Mouse (Mus musculus): Measurements from ENCODE around the gene Ckap2.

Ckap2 gene

DNA sequence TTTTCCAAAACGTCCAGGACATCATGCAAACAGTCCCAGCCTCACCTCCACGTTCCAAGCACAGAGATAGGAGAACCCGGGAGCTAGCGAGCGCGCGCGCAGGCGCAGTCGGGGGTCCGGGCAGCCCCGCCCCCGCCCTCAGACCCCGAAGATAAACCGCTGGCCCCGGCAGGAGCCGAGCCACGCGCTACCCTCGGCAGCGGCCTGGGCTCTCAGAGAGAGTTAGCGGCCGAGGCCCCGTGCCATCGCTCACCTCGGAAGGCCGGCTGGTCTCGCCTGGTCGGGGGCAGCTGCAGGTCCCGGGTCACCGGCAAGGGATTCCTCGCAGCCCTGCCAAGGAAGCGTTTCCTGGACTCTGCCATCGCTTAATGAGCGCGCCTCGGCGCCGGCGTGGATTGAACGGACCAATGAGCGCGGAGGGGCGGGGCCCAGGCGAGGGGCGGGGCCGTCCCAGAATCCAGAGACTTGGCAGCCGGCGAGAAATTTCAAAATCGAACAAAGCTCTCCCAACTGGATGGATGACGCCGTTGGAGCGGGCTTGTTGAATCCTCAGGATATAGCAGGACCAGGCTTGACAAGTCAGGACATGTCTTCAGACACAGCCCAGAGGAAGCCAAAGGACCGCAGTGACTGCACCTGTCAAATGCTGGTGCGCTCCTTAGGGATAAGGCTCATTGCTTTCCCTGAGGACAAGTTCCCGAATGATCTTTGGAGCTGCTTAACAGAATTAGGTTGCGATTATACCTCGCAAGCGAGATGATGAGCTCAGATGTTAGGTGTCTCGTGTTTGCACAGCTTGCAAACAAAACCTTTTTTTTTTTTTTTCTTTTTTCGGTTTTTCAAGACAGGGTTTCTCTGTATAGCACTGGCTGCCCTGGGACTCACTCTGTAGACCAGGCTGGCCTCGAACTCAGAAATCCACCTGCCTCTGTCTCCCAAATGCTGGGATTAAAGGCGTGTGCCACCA is at the start of gene Ckap2:
Gene Ckap2, minus strand, starts transcription at position 389 of the 967 bp plus-strand sequence.
- DNase-seq (ENCODE audit: low spot score in 2 of 2): peak; percentile 90 to 95

DNA sequence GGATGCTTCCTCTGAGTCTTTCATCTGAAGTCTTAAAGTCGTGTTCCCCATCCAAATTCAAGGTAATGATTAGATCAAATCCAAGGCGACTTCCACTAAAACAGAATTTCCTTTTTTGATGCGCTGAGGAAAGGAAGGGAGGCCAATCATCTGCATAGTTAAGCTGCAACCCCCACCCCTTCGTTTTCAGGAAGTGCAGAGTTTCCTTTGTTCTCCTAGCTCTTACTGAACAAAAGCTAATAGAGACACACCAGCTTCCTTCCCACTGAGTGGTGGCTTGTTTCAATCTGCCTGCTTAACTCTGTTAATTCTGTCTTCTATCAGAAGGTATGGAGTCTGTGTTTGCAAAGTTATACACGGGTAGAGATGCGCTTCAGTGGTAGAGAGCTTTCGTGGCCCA is 43.0 kb upstream of the Ckap2 start:
- no peak for DNase-seq (ENCODE audit: low spot score in 2 of 2)

DNA sequence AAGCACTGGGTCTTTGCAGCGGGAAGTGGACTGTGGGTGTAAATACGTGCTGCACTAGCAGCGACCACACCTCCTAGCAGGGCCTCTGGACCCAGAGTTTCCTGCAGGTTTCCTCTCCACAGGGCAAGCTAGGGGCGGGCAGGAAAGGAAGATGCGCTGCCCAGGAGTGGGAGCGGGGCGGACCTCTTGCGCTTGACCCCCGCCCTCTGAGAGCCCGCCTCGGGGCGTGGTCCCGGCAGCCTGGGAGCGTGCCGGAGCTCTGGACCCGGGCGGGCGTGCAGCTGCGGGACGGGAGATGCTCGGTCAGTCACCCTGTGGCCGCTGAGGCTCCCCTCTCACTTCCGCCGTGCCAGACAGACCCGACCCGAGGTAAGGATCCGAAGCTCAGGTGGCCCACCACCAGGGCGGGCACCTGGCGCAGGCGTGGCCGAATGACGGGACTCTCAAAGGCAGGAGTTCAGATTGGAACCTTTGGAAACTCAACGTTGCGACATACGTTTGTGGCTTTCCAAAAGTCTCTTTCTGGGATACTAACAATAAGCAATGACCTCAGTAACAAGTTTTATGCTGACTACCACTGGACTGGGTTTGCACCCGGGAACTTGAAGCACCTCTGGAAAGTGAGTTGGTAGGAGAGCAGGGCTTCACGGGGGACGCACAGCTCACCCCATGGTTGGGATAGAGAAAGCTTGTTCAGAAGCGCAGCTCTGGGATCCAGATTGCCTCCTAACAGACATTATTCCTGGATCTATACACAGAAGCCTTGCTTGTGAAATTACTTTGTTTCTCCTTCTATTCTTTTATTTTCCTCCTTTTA is 41.6 kb upstream of the Ckap2 start, which contains the start of gene Thsd1:
Gene Thsd1, plus strand, starts transcription at position 253 of the 817 bp plus-strand sequence.
- peak; percentile 21 to 65 for DNase-seq (ENCODE audit: low spot score in 2 of 2)

DNA sequence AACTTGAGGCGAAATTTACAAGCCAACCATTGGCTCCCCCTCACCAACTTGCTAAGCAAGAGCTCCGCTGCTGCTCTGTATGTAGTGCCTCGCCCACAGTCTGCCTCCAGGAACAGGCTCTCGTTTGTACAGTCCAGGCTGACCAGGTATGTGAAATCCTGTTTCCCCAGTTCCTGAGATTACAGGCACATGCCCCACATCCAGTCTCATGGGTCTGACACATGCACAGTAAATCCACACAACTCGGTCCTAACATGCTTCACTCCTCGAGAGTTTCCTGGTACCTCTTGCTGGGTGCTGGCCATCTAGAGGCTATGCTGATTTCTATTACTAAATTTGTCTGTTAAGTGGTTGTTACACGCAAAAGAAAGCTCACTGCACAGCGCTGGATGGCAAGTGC is 40.7 kb upstream of the Ckap2 start:
- no peak for DNase-seq (ENCODE audit: low spot score in 2 of 2)

DNA sequence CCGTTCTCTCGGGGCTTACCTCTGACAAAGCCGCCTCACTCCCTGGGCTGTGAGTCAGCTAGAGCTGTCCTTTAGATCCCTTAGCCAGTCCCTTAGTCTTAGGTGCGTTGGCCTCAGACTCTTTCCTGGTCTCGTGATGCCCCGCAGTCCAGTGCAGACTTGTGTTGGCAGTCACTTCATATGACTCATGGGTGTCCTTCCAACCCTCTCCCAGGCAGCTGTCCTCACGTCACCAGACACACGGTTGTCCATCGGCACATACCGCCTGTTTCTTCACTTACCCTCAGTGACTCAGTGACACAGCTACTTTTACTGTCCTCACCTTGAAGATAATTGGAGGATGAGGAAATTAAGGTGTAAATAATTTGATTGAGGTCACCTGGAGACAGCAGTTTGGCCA is 29.2 kb upstream of the Ckap2 start:
- DNase-seq (ENCODE audit: low spot score in 2 of 2): no peak

DNA sequence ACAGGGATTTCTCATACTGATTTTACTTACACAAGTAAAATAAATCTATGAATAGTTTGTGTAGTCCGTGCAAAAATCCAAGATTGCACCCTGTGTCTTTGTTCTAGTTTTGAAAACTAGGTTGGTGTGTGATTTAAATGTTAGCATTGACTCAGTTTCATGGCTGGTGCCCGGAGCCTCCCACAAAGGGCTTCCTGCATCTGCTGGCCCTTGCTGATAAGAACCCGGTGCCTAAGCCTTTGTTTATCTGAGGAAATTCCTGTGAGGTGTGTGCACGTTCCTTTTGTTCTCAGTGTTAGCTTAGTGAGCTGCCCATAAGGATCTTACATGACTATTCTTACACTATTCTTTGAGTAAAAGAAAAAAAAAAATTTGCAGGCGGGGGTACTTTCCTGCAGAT is 23.4 kb upstream of the Ckap2 start:
- no peak for DNase-seq (ENCODE audit: low spot score in 2 of 2)

DNA sequence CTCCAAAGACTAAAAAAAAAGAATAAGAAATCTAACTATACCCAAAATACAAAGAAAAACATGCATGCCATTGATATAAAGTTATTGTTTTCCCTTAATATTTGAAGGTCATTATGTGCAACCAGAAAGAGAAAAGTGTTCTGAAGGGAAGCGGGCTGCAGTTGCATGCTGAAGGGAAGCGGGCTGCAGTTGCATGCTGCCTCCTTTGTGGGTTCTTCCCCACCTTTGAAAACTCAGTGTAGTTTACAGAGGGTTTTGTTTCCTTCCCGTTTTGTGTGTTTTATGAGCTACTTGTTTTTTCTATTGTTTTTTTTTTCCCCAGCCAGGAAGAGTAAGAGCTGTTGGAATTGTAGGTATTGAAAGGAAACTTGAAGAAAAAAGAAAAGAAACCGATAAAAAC is 21.9 kb upstream of the Ckap2 start:
- no peak for DNase-seq (ENCODE audit: low spot score in 2 of 2)

DNA sequence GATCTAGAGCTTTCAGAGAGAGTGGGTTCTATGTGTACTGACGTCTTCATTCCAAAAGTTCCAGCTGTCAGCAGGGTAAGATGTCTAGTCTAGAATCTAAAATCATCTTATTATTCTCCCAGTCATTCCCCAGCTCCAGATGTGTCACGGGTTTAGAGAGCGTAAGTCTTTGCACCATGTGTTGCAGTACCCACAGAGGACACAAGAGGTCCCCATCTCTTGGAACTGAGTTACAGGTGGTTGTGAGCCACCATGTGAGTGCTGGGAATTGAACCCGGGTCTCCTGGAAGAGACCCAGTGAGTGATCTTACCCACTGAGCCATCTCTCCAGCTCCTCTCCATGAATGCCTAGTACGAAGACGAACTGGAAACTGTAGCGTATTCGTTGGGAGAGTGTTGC is 13.9 kb upstream of the Ckap2 start:
- DNase-seq (ENCODE audit: low spot score in 2 of 2): no peak

DNA sequence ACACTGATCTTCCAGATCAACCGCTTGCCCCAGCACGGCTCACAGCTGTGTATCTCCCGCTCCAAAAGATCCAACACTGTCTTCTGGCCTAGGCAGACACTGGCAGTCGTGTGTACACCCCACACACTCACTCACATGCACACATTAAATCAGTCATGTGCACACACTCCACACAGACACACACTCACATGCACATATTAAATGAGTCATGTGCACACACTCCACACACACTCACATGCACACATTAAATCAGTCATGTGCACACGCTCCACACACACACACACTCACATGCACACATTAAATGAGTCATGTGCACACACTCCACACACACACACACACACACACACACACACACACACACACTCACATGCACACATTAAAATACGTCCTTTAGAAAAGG is 12.3 kb upstream of the Ckap2 start:
- DNase-seq (ENCODE audit: low spot score in 2 of 2): no peak

DNA sequence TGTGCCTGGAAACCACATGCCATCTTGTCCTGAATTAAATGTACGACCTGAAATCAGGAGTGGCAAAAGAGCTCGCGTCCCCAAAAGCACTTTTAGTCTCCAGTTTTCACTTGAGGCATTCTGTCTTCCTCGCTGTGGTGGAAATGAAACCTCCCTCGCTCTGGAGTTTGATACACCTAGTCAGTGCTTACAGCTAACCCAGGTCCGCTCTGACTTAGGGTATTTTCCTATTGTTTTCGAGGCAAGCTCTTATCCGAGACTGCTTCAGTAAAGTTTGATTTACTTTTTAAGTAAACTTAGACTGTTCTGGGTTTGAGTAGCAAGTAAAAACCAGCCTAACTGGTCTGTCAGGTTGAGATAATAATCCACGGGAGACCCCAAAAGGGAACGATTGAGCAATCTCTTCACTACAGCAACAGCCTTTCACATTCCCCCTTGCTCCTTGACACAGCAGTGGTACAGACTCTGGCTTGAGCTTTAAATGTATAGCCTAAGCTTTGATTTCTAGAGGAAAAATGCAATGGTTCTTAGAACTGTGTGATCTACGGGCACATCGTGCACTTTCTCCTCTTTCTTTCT is 7.9 kb upstream of the Ckap2 start:
- DNase-seq (ENCODE audit: low spot score in 2 of 2): no peak

DNA sequence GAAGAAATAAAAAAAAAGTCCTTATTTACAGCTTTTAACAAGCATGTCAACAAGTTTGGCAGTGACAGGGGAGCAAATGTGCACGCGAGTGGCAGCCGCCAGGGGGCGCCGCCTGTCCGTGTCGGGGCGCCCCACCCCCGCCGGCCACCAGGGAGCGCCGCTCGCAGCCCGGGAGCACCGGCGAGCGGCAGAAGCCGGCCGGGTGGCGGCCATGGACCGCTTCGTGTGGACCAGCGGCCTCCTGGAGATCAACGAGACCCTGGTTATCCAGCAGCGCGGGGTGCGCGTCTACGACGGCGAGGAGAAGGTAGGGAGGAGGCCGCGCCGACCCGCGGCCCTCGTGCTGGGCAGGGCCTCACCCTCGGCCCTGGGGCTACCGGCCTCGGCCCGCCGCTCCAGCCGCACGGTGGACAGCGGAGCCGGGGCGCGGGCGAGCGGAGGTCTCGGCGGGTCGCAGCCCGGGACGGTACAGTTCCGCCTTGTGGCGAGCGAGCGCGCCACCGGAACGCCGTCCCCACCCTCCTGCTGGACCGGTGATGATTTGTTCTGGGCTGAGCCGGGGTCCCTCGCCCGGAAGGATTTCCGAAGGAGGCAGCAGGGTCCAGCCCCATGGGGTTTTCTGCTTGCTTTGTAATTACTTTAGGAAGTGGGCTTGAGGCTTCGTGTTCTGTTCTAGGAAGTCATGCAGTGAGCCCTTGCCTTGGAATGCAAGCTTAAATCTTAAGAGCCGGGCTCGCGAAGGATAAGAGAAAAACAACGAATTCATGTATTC is 7.2 kb upstream of the Ckap2 start, which contains the start of gene Vps36:
Gene Vps36, plus strand, starts transcription at position 150 of the 772 bp plus-strand sequence.
- peak; percentile 90 to 98 for DNase-seq (ENCODE audit: low spot score in 2 of 2)

DNA sequence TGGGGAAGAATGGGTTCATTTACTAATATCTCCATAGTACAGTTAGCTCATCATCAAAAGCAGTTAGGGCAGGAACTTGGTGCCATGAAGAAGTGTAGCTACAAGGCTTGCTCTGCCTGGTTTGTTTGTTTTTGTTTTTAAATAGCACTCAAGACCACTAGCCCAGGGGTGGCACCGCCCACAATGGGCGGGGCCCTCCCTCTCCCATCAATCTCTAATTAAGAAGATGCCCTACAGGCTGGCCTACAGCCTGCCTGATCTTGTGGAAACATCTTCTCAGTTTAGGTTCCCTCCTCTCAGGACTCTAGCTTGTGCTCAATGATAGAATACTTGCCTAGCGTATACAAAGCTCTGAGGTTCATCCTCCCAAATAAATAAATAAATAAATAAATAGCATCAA is 735 bp downstream of the Ckap2 start:
- DNase-seq (ENCODE audit: low spot score in 2 of 2): peak; percentile 62 to 67

DNA sequence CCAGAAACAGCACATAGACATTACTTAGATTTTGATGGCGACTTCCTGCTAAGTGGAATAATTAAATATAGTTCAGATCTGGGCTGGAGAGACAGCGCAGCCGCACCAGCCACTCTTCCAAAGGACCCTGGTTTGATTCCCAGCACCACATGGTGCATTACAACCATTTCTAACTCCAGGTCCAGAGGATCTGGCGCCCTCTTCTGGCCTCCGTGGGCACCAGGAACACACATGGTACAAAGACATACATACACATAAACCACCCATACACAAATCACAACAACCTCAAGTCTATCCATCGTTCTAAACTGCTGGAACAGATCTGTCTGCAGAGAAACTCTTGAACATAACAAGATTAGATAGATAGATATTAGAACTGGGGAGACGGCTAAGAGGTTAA is 9.7 kb downstream of the Ckap2 start:
- DNase-seq (ENCODE audit: low spot score in 2 of 2): no peak

DNA sequence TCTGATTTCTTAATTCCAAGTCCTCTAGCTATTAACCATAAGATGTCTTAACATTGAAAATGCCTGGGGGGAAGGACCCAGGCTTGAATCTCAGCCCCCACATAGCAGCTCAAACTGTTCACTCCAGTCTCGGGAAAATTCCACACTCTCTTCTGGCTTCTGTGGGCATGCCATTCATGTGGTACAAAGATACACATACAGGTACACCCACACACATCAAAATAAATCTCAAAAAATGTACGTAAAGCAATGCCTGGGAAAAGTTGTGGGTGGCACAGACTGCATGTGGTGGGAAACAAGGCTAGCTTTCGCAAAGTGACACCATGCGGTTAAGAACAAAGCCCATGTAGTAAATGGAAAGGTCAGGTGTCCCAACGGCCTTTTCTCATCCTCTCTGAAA is 16.5 kb downstream of the Ckap2 start:
- no peak for DNase-seq (ENCODE audit: low spot score in 2 of 2)

DNA sequence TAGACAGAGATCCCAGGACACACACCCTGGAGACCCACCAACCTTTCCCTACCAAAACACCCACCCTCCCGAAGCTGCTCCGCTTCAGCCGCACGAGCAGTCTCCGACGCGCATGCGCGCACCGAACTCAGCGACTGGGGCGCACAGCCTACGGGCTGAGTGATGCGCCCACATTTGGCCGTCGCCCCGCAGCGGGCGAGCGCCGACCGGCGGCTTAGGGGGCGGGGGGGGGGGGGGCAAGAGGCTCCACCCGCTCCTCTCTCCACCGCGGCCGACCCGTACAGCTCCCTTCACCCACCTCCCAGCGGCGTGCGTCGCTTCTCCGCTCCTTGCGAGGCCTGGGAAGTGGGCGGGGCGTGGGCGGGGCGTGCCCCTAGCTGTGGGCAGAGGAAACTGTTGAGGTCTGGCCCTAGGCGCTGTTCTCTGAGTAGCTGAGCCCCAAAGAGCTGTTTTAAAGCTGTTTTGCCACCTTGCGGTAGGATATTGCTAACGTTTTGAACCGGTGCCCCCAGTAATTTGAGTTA is 19.5 kb downstream of the Ckap2 start, which contains the start of gene Nek3:
Gene Nek3, minus strand, starts transcription at position 356 of the 524 bp plus-strand sequence.
- peak; percentile 78 to 92 for DNase-seq (ENCODE audit: low spot score in 2 of 2)

DNA sequence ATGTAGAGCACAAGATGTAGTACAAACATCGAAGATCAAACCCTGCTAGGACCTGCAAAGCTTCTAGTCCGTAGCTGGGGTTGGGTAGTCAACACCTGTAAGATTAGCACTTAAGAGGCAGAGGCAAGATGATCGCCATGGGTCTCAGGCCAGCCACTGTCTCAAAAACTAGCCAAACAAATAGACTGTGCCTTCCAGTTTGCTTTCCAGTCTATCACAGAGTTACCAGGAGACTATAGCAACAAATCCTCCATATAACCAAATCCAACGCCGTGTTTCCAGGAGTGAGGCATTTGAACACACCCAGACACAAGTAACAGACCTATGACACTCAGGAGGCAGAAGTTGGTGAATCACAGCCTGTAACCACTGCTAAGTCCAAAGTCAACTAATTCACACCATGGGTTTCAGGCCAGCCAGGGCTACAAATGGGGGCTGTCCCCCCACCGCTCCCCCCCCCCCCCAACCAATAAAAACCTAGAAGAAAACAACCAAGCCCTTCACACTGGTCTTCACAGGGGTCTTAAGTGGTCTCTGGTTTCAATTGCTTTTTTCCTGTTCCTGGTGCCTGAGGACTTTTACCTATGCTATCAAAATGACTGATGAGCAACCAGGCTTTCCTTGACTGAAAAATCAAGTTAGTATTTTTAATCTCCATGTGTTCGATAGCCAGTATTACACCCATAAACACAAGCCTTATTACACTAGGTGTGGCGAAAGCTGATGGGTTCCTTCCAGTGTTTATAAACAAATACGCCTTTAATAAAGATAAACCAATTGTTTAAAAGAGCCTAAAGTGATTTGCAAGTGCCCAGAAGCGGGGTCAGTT is 20.2 kb downstream of the Ckap2 start:
- peak in 1 of 2 experiments; percentile 36 for DNase-seq (ENCODE audit: low spot score in 2 of 2)

DNA sequence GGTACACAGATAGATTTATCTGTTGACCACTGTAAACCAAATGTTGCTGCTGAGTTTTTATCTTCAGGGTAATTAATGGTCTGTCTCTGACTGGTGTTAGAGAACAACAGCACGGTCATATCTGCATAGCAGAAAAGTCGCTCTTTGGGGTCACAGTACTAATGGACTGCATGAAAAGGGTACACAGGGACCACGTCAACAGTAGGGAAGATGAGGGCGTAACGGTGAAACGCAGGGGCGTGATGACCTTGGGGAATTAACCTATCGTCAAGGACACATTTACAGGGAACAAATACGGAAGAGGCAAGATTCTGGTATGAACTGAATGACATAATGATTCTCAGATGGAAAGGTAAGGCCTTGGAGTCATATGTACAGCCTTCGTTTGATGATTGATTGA is 21.2 kb downstream of the Ckap2 start:
- peak in 1 of 2 experiments; percentile 39 for DNase-seq (ENCODE audit: low spot score in 2 of 2)

DNA sequence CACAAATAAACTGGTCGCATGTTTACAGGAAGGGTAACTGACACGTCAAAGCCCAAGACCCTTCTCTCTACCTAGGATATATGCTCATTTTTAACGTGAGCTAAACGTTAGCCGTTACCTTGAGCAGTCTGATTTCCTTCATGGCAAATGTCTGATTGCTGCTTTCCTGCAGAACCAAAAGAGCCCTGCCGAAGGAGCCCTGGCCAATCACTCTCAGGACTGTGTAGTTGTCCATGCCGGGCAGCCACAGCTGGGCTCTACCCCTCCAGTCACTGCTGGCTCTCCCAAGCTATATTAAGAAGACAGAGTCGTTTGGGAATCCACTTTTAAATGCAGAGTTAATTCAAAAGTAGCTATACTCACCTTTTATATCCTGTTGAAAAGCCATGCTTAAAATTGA is 23.4 kb downstream of the Ckap2 start:
- peak in 1 of 2 experiments; percentile 41 for DNase-seq (ENCODE audit: low spot score in 2 of 2)

DNA sequence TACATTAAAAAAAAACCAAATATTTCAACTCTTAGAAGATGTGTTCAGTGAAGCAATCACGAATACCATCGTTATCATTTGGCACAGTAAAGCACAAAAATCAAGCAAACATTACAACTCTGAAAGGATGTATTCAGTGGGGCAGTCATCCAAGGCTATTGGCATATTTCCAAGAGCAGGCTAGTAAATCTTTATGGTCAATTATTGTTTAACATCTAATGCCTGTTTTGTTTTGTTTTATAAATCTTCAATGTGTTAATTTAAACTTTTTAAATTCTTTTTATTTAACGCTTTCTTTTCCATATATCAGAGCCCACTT is 35.3 kb downstream of the Ckap2 start:
- no peak for DNase-seq (ENCODE audit: low spot score in 2 of 2)

DNA sequence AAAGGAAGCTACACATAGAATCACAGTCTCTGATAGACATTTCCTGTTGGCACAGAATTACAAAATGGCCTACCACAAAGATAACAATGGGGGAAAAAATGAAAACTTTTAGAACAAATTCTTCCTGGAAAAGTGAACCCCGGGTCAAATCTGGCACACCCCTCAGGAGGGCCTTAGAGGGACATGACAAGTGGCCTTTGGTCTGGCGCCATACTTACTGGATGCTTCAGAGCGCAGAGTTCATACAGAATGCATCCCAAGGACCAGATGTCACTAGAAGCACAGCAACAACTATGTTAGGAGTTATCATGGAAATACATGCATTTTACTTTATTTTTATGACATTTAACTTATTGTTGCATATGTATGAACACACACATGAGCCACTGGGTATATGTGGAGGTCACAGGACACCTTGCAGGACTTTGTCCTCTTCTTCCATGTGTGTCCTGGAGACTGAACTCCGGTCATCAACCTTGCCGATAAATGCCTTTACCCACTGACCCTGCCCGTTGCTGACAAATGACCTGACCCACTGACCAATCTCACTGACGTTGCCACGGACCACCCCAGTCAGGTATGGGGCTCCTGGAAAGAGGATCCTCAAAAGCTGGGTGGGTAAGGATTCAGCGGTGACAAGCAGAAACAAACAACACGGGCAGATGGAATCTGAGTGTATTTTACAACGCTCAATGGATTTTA is 35.8 kb downstream of the Ckap2 start:
- peak in 1 of 2 experiments; percentile 22 for DNase-seq (ENCODE audit: low spot score in 2 of 2)
